Mouse (Mus musculus) Patski (cell line): ENCODE measurements around the gene Rnf144a. TPM values are rescaled to one million over a fixed set of nuclear protein-coding genes. Genes with fewer than 3 reads are reported as not detected.
"Not testable (repeated sequence)": the region's sequence is repeated elsewhere in the genome, so short reads cannot be mapped to it uniquely, and the experiment has no call there.

Experiments
- ATAC-seq: fragments of 100-300 bp; one replicate; pipeline ENCODE4 v1.8.0; 2021
- CTCF ChIA-PET: fragments of 350-600 bp; sonication (Branson Sonifier 250); formaldehyde crosslinking; loops from one replicate; lab custom pipeline; 2022; ENCODE audit warnings: inconsistent platforms; lab: Charles Lee
- POLR2A ChIA-PET: fragments of 350-600 bp; sonication (Branson Sonifier 250); formaldehyde crosslinking; loops from one replicate; lab custom pipeline; 2022; ENCODE audit warnings: antibody characterized with exemption, inconsistent platforms; lab: Charles Lee
- DNase-seq: peaks from one replicate; pipeline ENCODE4 v3.0.0-alpha.2; 2011; ENCODE audit warnings: low read depth, low spot score
- H3K27me3 ChIP-seq: fragments of 371-371 bp; one replicate; pipeline ENCODE4 v1.5.1; 2021
- CTCF ChIP-seq: fragments of 100-300 bp; IDR thresholded peaks from one replicate; pipeline ENCODE4 v1.5.1; 2021
- in situ Hi-C: fragments of 300-500 bp; cut with MboI; formaldehyde crosslinking; loops from 3 replicates; pipeline ENCODE4 v1.11.1; 2018; ENCODE audit warnings: low pct_unique_long_range_greater_than_20kb, mixed read lengths
- polyA plus RNA-seq: library from polyadenylated mRNA; unstranded; gene quantifications from one replicate; pipeline ENCODE4 v1.2.3, GENCODE M21; 2021

The Rnf144a gene
- polyA plus RNA-seq, 1 experiment from 2014 or later, result 8.4 TPM

GRCm38 (mm10) chr12:26329756-26330155, 85.3 kb downstream of the Rnf144a start:
- ChIA-PET POLR2A (no interaction called here), CTCF (no interaction called here)
- no peak for ATAC-seq
- in situ Hi-C loops, result no loop called here
- no peaks in the 10 kb centered on the region for H3K27me3 ChIP-seq
- DNase-seq, result no peak
- no peak for TF ChIP-seq CTCF

- ChIA-PET POLR2A (no interaction called here), CTCF (no interaction called here)
- no peaks in the 10 kb centered on the region for H3K27me3 ChIP-seq
- no peak for DNase-seq
- no peak for ATAC-seq
- TF ChIP-seq CTCF, result no peak
- in situ Hi-C loops, result no loop called here
Measured at GRCm38 (mm10) chr12:26329031-26329675, 85.9 kb downstream of the Rnf144a start.

- no peaks in the 10 kb centered on the region for H3K27me3 ChIP-seq
- no peak for ATAC-seq
- ChIA-PET POLR2A (no interaction called here), CTCF (no interaction called here)
- no peak for DNase-seq
- in situ Hi-C loops, result no loop called here
- TF ChIP-seq CTCF, result no peak
Measured at GRCm38 (mm10) chr12:26323783-26324364, 91.2 kb downstream of the Rnf144a start.

GRCm38 (mm10) chr12:26316261-26316660, 98.8 kb downstream of the Rnf144a start:
- TF ChIP-seq CTCF, result no peak
- CTCF ChIA-PET, result interaction anchor here (1.0 to 1.2 kb wide), 2 partner anchors 8 to 14 kb away, joined by 3 to 4 read pairs; no protein-coding TSS in a partner anchor
- ATAC-seq, result no peak
- H3K27me3 ChIP-seq, result no peaks in the 10 kb centered on the region
- in situ Hi-C loops, result no loop called here
- POLR2A ChIA-PET, result no interaction called here
- DNase-seq, result no peak

- in situ Hi-C loops, result loop anchor here (5.0 kb wide), 1 partner anchor 102 kb away; the partner anchor contains the start of gene Rnf144a
- DNase-seq (no peak), ATAC-seq (peak; percentile 62)
- TF ChIP-seq CTCF, result peak; percentile 78
- H3K27me3 ChIP-seq, result no peaks in the 10 kb centered on the region
- POLR2A ChIA-PET, result no interaction called here
- CTCF ChIA-PET, result interaction anchor here (0.7 to 2.2 kb wide), 11 partner anchors 10 to 111 kb away, joined by 3 to 17 read pairs (median 4); partner anchors contain the start of gene Rnf144a
Measured at GRCm38 (mm10) chr12:26314959-26315358, 100.1 kb downstream of the Rnf144a start.

- peak; percentile 66 for TF ChIP-seq CTCF
- CTCF ChIA-PET, result no interaction called here
Measured at GRCm38 (mm10) chr12:26311548-26311947, 103.5 kb downstream of the Rnf144a start.

GRCm38 (mm10) chr12:26310247-26310646, 104.8 kb downstream of the Rnf144a start:
- no peak for ATAC-seq
- no peak for DNase-seq
- CTCF ChIA-PET, result no interaction called here

More at GRCm38 (mm10) chr12:26311548-26311947, 103.5 kb downstream of the Rnf144a start:
- no peak for DNase-seq
- ATAC-seq, result no peak
- POLR2A ChIA-PET, result no interaction called here
- no peaks in the 10 kb centered on the region for H3K27me3 ChIP-seq
- in situ Hi-C loops, result loop anchor here (5.0 kb wide), 1 partner anchor 106 kb away; the partner anchor contains the start of gene Rnf144a

GRCm38 (mm10) chr12:26302886-26303285, 112.2 kb downstream of the Rnf144a start:
- POLR2A ChIA-PET, result no interaction called here
- CTCF ChIA-PET, result no interaction called here
- in situ Hi-C loops, result no loop called here
- H3K27me3 ChIP-seq, result peaks cover 5% of the 10 kb centered on the region
- DNase-seq, result no peak
- no peak for ATAC-seq
- TF ChIP-seq CTCF, result no peak

More at GRCm38 (mm10) chr12:26310247-26310646, 104.8 kb downstream of the Rnf144a start:
- POLR2A ChIA-PET, result no interaction called here
- H3K27me3 ChIP-seq, result no peaks in the 10 kb centered on the region
- TF ChIP-seq CTCF, result no peak
- in situ Hi-C loops, result loop anchor here (5.0 kb wide), 1 partner anchor 107 kb away; the partner anchor contains the start of gene Rnf144a

GRCm38 (mm10) chr12:26299515-26300090, 115.5 kb downstream of the Rnf144a start:
- in situ Hi-C loops, result loop anchor here (10.0 kb wide), 1 partner anchor 1265 kb away; no protein-coding TSS in a partner anchor

GRCm38 (mm10) chr12:26295995-26296394, 119.1 kb downstream of the Rnf144a start:
- CTCF ChIA-PET, POLR2A ChIA-PET, DNase-seq, H3K27me3 ChIP-seq, ATAC-seq: not testable (repeated sequence)
- TF ChIP-seq CTCF, result peak; percentile 40
- in situ Hi-C loops, result loop anchor here (10.0 kb wide), 1 partner anchor 1261 kb away; no protein-coding TSS in a partner anchor

More at GRCm38 (mm10) chr12:26299515-26300090, 115.5 kb downstream of the Rnf144a start:
- POLR2A ChIA-PET, result no interaction called here
- DNase-seq (no peak), ATAC-seq (no peak)
- peaks cover 5% of the 10 kb centered on the region for H3K27me3 ChIP-seq
- TF ChIP-seq CTCF, result no peak
- CTCF ChIA-PET, result no interaction called here
